Mouse (Mus musculus): Measurements from ENCODE around the gene Cep162.

DNA sequence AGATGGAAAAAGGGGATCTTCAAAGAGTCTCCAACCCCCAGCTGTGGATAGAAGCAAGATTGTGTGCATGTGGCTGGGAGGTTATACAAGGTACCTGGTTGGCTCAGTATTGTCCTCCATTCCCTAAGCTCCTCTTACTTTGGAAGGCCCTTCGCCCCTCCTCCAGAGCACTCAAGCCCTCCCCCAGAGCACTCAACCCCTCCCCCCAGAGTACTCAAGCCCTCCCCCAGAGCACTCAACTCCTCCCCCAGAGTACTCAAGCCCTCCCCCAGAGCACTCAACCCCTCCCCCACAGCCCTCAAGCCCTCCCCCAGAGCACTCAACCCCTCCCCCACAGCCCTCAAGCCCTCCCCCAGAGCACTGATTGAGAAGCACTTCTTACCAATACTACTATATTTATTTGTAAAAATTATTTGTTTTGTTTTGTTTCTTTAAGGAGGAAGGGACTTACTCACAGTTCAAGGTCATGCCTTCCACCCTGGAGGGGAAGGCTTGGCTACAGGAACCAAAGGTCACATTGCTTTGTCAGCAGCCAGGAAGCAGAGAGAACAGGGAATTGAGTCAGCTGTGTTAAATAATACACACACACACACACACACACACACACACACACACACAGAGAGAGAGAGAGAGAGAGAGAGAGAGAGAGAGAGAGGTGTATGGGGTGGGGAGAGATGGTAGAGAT lies 102.6 kb downstream of the Cep162 start:
- no peak for TF ChIP-seq CTCF (conservative IDR thresholded peaks at IDR 0.05; ENCODE audit: low read length)
- no peak for TF ChIP-seq NANOG (IDR thresholded peaks at IDR 0.05; ENCODE audit: borderline replicate concordance, low read length)

Data from E14TG2a.4 (cell line).